Mouse (Mus musculus): ENCODE measurements around the gene Klhl33. TPM values are rescaled to one million over a fixed set of nuclear protein-coding genes. Genes with fewer than 3 reads are reported as not detected.
"Not testable (repeated sequence)": the region's sequence is repeated elsewhere in the genome, so short reads cannot be mapped to it uniquely, and the experiment has no call there.

Klhl33 gene
- polyA plus RNA-seq, 1 experiment from 2014 or later = 0.09 TPM

DNA sequence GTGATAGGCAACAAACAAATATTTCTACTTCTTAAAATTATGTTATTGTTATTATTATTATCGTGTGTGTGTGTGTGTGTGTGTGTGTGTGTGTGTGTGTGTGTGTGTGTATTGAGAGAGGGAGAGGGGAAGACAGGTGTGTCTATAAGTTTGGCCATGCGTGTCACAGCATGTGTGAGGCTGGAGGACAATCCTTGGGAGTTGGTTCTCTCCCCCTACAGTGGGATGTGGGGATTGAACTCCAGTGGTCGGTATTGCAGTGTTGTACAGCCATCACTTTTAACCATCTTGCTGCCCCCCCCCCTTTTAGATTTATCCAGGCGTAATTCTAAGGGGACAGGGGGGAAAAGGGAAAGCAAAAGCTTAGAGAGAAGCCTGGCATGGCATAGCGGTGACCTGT lies 28.7 kb downstream of the Klhl33 start:
- WGBS = 92% methylated on average over 5 of the region's 5 CpGs
- Histone ChIP-seq H3K4me3 (no peak overlapping the region), H3K27ac (no peak overlapping the region), H3K9me3 (no peaks in the 10 kb centered on the region), H3K36me3 (no peaks in the 10 kb centered on the region), H3K27me3 (ENCODE audit: insufficient read depth, poor library complexity, severe bottlenecking) (no peaks in the 10 kb centered on the region), H3K4me1 (replicated peaks) (peaks cover 12% of the 10 kb centered on the region)
- no peak for DNase-seq (ENCODE audit: low spot score)

DNA sequence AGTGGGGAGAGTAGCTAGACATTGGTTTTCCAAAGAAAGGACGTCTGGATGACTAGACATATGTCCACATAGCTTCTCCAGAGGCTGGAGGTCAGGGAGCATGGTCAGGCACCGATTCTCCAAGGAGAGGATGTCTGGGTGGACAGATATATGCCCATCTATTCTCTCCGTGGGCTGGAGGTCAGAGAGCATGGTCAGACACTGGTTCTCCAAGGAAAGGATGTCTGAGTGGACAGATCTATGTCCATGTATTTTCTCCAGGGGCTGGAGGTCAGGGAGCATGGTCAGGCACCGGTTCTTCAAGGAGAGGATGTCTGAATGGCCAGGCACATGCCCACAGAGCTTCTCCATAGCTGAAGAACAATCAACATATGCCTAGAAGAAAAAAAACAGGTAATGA lies 29.1 kb downstream of the Klhl33 start:
- H3K27ac ChIP-seq = no peak overlapping the region
- H3K27me3 ChIP-seq (ENCODE audit: insufficient read depth, poor library complexity, severe bottlenecking) = no peaks in the 10 kb centered on the region
- H3K36me3 ChIP-seq = no peaks in the 10 kb centered on the region
- 79% methylated on average over 4 of the region's 4 CpGs for WGBS
- H3K4me1 ChIP-seq (replicated peaks) = peaks cover 12% of the 10 kb centered on the region
- no peak overlapping the region for H3K4me3 ChIP-seq
- no peaks in the 10 kb centered on the region for H3K9me3 ChIP-seq
- DNase-seq (ENCODE audit: low spot score) = no peak

DNA sequence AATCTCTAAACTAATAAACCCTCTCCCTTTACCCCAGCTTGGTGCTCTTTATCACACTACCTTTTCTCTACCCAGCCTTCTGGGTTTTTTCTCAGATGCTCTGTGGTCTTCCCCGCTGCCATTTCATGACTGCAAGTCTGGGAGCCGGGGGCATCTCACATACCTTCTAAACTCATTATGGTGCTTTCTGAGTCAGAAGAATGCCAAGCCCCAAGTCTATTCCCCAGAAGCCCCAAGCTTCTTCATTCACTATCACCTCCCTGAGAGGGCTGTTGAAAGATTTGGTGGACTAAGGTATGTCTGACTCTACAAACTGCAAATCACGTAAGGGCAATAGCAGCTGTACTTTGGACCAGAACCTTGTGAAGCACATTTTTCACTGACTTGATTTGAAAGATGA lies 30.3 kb downstream of the Klhl33 start:
- 92% methylated on average over 3 of the region's 3 CpGs for WGBS
- Histone ChIP-seq H3K27ac (no peak overlapping the region), H3K27me3 (ENCODE audit: insufficient read depth, poor library complexity, severe bottlenecking) (no peaks in the 10 kb centered on the region), H3K4me1 (replicated peaks) (peaks cover 12% of the 10 kb centered on the region), H3K9me3 (no peaks in the 10 kb centered on the region), H3K4me3 (no peak overlapping the region), H3K36me3 (peaks cover 7% of the 10 kb centered on the region)
- no peak for DNase-seq (ENCODE audit: low spot score)

DNA sequence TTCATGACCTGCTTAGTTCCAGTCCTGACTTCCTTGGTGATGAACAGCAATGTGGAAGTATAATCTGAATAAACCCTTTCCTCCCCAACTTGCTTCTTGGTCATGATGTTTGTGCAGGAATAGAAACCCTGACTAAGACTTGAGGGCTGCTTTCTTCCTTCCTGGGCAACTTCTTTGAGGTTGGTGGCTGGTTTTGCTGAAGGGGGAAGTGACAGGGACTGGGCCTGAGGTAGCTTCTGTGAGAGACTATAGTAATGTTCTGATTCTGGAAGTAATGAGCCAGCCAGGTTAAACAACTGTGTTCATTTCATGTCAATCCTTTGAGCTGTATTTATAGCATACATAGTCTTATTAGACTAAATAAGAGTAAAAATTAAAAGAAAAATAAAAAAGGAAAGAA lies 32.3 kb downstream of the Klhl33 start:
- H3K4me1 ChIP-seq (replicated peaks); H3K27ac ChIP-seq; H3K27me3 ChIP-seq (ENCODE audit: insufficient read depth, poor library complexity, severe bottlenecking); H3K4me3 ChIP-seq; H3K9me3 ChIP-seq; DNase-seq (ENCODE audit: low spot score): not testable (repeated sequence)
- H3K36me3 ChIP-seq = peaks cover 14% of the 10 kb centered on the region

DNA sequence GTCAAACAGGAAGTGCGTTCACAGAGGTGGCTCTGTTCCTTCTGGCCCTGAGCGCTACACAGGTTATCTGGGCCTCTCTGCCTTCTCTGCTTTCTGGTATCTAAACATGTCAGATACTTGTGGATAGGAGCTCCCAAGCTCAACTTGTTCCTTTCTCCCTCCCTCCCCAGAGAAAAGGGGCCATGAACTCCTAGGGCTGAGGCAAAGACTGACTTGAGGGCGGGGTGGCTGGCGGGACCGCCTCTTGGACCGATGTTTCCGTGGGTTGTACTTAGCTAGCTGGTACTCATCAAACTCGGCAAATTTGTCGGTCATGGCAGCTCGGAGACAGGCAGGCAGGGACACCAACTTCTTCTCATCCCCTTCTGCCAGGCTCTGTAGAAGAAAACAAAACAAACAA lies 34.7 kb downstream of the Klhl33 start:
- no peak for DNase-seq (ENCODE audit: low spot score)
- no peak overlapping the region for H3K27ac ChIP-seq
- H3K4me3 ChIP-seq = no peak overlapping the region
- no peaks in the 10 kb centered on the region for H3K4me1 ChIP-seq (replicated peaks)
- peaks cover 25% of the 10 kb centered on the region for H3K36me3 ChIP-seq
- WGBS = 90% methylated on average over 10 of the region's 10 CpGs
- no peaks in the 10 kb centered on the region for H3K27me3 ChIP-seq (ENCODE audit: insufficient read depth, poor library complexity, severe bottlenecking)
- no peaks in the 10 kb centered on the region for H3K9me3 ChIP-seq

DNA sequence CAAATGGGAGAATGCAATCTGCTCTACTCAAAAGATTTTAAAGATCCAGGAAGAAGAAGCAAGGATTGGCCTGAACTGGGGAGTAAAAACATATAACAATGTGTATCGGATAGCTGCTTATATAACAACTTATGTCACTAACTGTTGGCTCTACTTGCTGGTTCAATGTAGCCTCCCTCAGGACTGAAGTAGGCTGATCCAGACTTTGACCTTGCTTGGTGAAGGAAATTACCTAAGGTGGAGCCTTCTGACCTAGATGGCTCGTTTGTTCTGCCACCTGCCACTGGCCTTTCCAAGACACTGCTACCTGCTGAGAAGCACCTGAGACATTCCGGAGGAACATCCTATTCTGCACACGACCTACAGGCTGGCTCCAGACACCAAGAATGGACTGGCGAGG lies 41.5 kb downstream of the Klhl33 start:
- WGBS = 84% methylated on average over 5 of the region's 5 CpGs
- H3K27ac ChIP-seq = no peak overlapping the region
- no peak for DNase-seq (ENCODE audit: low spot score)

More for the DNA sequence above, 41.5 kb downstream of the Klhl33 start:
- Histone ChIP-seq H3K4me3 (no peak overlapping the region), H3K36me3 (peaks cover 32% of the 10 kb centered on the region), H3K9me3 (no peaks in the 10 kb centered on the region), H3K27me3 (ENCODE audit: insufficient read depth, poor library complexity, severe bottlenecking) (no peaks in the 10 kb centered on the region), H3K4me1 (replicated peaks) (no peaks in the 10 kb centered on the region)

Other genes starting within 250 kb of the Klhl33 start
- gene Olfr747, start 204.3 kb downstream of the Klhl33 start, polyA plus RNA-seq (2016; fragmentation: Nextera tagmentation; extraction: Ambion mirVana) = not detected in 2 replicates
- gene Olfr748, start 190.1 kb downstream of the Klhl33 start, polyA plus RNA-seq (2016; fragmentation: Nextera tagmentation; extraction: Ambion mirVana) = not detected in 2 replicates
- gene Olfr749, start 152.4 kb downstream of the Klhl33 start, polyA plus RNA-seq (2016; fragmentation: Nextera tagmentation; extraction: Ambion mirVana) = not detected in 2 replicates
- 108 and 123 TPM in 2 replicates for gene Ttc5, start 112.0 kb downstream of the Klhl33 start, polyA plus RNA-seq (2016; fragmentation: Nextera tagmentation; extraction: Ambion mirVana)
- gene Ccnb1ip1, start 89.8 kb downstream of the Klhl33 start, polyA plus RNA-seq (2016; fragmentation: Nextera tagmentation; extraction: Ambion mirVana) = not detected in 2 replicates
- gene Parp2, start 89.7 kb downstream of the Klhl33 start, polyA plus RNA-seq (2016; fragmentation: Nextera tagmentation; extraction: Ambion mirVana) = 58.5 and 64.1 TPM in 2 replicates
- 6.0 and 6.2 TPM in 2 replicates for gene Tep1, start 26.9 kb downstream of the Klhl33 start, polyA plus RNA-seq (2016; fragmentation: Nextera tagmentation; extraction: Ambion mirVana)
- 164 and 174 TPM in 2 replicates for gene Osgep, start 27.4 kb upstream of the Klhl33 start, polyA plus RNA-seq (2016; fragmentation: Nextera tagmentation; extraction: Ambion mirVana)
- gene Apex1, start 27.5 kb upstream of the Klhl33 start, polyA plus RNA-seq (2016; fragmentation: Nextera tagmentation; extraction: Ambion mirVana) = 384 and 423 TPM in 2 replicates
- gene Pip4p1, start 33.3 kb upstream of the Klhl33 start, polyA plus RNA-seq (2016; fragmentation: Nextera tagmentation; extraction: Ambion mirVana) = 59.0 and 63.9 TPM in 2 replicates
- gene Pnp, start 33.6 kb upstream of the Klhl33 start, polyA plus RNA-seq (2016; fragmentation: Nextera tagmentation; extraction: Ambion mirVana) = 72.3 and 83.2 TPM in 2 replicates
- not detected in 2 replicates for gene Gm49342, start 47.0 kb upstream of the Klhl33 start, polyA plus RNA-seq (2016; fragmentation: Nextera tagmentation; extraction: Ambion mirVana)
- gene Pnp2, start 58.5 kb upstream of the Klhl33 start, polyA plus RNA-seq (2016; fragmentation: Nextera tagmentation; extraction: Ambion mirVana) = 0.54 and 0.86 TPM in 2 replicates
- gene Rnase10, start 110.2 kb upstream of the Klhl33 start, polyA plus RNA-seq (2016; fragmentation: Nextera tagmentation; extraction: Ambion mirVana) = 0.10 TPM in 1 of 2 replicates, not detected in the other
- gene Rnase9, start 144.4 kb upstream of the Klhl33 start, polyA plus RNA-seq (2016; fragmentation: Nextera tagmentation; extraction: Ambion mirVana) = not detected in 2 replicates
- not detected in 2 replicates for gene Rnase11, start 152.7 kb upstream of the Klhl33 start, polyA plus RNA-seq (2016; fragmentation: Nextera tagmentation; extraction: Ambion mirVana)
- gene Rnase12, start 160.2 kb upstream of the Klhl33 start, polyA plus RNA-seq (2016; fragmentation: Nextera tagmentation; extraction: Ambion mirVana) = not detected in 2 replicates
- 0.03 TPM in 1 of 2 replicates, not detected in the other for gene Olfr750, start 176.9 kb upstream of the Klhl33 start, polyA plus RNA-seq (2016; fragmentation: Nextera tagmentation; extraction: Ambion mirVana)
- gene Rnase4, start 193.6 kb upstream of the Klhl33 start, polyA plus RNA-seq (2016; fragmentation: Nextera tagmentation; extraction: Ambion mirVana) = 11.5 and 17.5 TPM in 2 replicates
- 3.3 and 4.5 TPM in 2 replicates for gene Ang, start 193.6 kb upstream of the Klhl33 start, polyA plus RNA-seq (2016; fragmentation: Nextera tagmentation; extraction: Ambion mirVana)
- 0.37 TPM in 1 of 2 replicates, not detected in the other for gene Eddm3b, start 216.9 kb upstream of the Klhl33 start, polyA plus RNA-seq (2016; fragmentation: Nextera tagmentation; extraction: Ambion mirVana)
- 0.29 TPM in 1 of 2 replicates, not detected in the other for gene Rnase6, start 226.4 kb upstream of the Klhl33 start, polyA plus RNA-seq (2016; fragmentation: Nextera tagmentation; extraction: Ambion mirVana)
- 0.27 TPM in 1 of 2 replicates, not detected in the other for gene Rnase1, start 249.3 kb upstream of the Klhl33 start, polyA plus RNA-seq (2016; fragmentation: Nextera tagmentation; extraction: Ambion mirVana)

Data from hindbrain, embryonic 10.5 days (tissue).